Mouse (Mus musculus) ES-CJ7 (cell line): ENCODE measurements around the gene Cux1.

Experiments
- DNase-seq: peaks from one replicate; pipeline ENCODE4 v3.0.0; 2011; ENCODE audit warnings: low read depth, low spot score

Cux1 gene

GRCm38 (mm10) chr5:136474086-136474485 lies 93.2 kb downstream of the Cux1 start:
- no peak for DNase-seq

- DNase-seq: no peak
These were observed 94.0 kb downstream of the Cux1 start for GRCm38 (mm10) chr5:136473337-136473736.

GRCm38 (mm10) chr5:136472846-136473245 lies 94.4 kb downstream of the Cux1 start:
- no peak for DNase-seq

- DNase-seq: peak; percentile 25
These were observed 96.1 kb downstream of the Cux1 start for GRCm38 (mm10) chr5:136470985-136471735.

- no peak for DNase-seq
These were observed 98.0 kb downstream of the Cux1 start for GRCm38 (mm10) chr5:136469301-136469700.

- DNase-seq: no peak
These were observed 99.8 kb downstream of the Cux1 start for GRCm38 (mm10) chr5:136467360-136467999.

GRCm38 (mm10) chr5:136465770-136466406 lies 101.4 kb downstream of the Cux1 start:
- DNase-seq: no peak

- no peak for DNase-seq
These were observed 101.9 kb downstream of the Cux1 start for GRCm38 (mm10) chr5:136465366-136465765.

GRCm38 (mm10) chr5:136464849-136465248 lies 102.4 kb downstream of the Cux1 start:
- DNase-seq: peak; percentile 46

GRCm38 (mm10) chr5:136464128-136464527 lies 103.2 kb downstream of the Cux1 start:
- DNase-seq: no peak

GRCm38 (mm10) chr5:136462613-136463012 lies 104.7 kb downstream of the Cux1 start:
- DNase-seq: no peak

- DNase-seq: no peak
These were observed 107.4 kb downstream of the Cux1 start for GRCm38 (mm10) chr5:136459901-136460300.

- DNase-seq: no peak
These were observed 108.3 kb downstream of the Cux1 start for GRCm38 (mm10) chr5:136458893-136459499.

- no peak for DNase-seq
These were observed 109.0 kb downstream of the Cux1 start for GRCm38 (mm10) chr5:136458102-136458863.

GRCm38 (mm10) chr5:136456395-136456794 lies 110.9 kb downstream of the Cux1 start:
- no peak for DNase-seq

- no peak for DNase-seq
These were observed 114.6 kb downstream of the Cux1 start for GRCm38 (mm10) chr5:136452681-136453080.

- no peak for DNase-seq
These were observed 117.5 kb downstream of the Cux1 start for GRCm38 (mm10) chr5:136449801-136450200.

- no peak for DNase-seq
These were observed 121.3 kb downstream of the Cux1 start for GRCm38 (mm10) chr5:136445967-136446366.

GRCm38 (mm10) chr5:136442238-136443187 lies 124.8 kb downstream of the Cux1 start:
- DNase-seq: no peak

GRCm38 (mm10) chr5:136429647-136430046 lies 137.6 kb downstream of the Cux1 start:
- no peak for DNase-seq
